Mouse (Mus musculus) heart, embryonic 10.5 days (tissue): ENCODE results near the gene Naif1. TPM values are rescaled to one million over a fixed set of nuclear protein-coding genes. Genes with fewer than 3 reads are reported as not detected.

Experiments used
- DNase-seq: peaks from one replicate; pipeline ENCODE4 v3.0.0-alpha.2; 2017; ENCODE audit warnings: low spot score
- H3K27ac ChIP-seq: fragments of 300-500 bp; sonication (generic); 2 replicates; pipeline ENCODE4 v1.5.1; 2016; ENCODE audit warnings: mild to moderate bottlenecking
- H3K27me3 ChIP-seq: fragments of 300-500 bp; sonication (generic); 2 replicates; pipeline ENCODE4 v1.6.1; 2016; ENCODE audit warnings: mild to moderate bottlenecking; ENCODE audit not compliant: poor library complexity, insufficient read depth, severe bottlenecking
- H3K36me3 ChIP-seq: fragments of 300-500 bp; sonication (generic); 2 replicates; pipeline ENCODE4 v1.6.1; 2016; ENCODE audit warnings: mild to moderate bottlenecking, moderate library complexity
- H3K4me1 ChIP-seq: fragments of 300-500 bp; sonication (generic); 2 replicates; pipeline ENCODE4 v1.6.1; 2016; ENCODE audit warnings: mild to moderate bottlenecking
- H3K4me3 ChIP-seq: fragments of 300-500 bp; sonication (generic); 2 replicates; pipeline ENCODE4 v1.5.1; 2016; ENCODE audit warnings: mild to moderate bottlenecking, moderate library complexity
- H3K9me3 ChIP-seq: fragments of 300-500 bp; sonication (generic); 2 replicates; pipeline ENCODE4 v1.6.1; 2016; ENCODE audit warnings: mild to moderate bottlenecking, moderate library complexity
- WGBS: fragments of 180-500 bp; shearing (Covaris S2); methylation state at CpG from one replicate; pipeline ENCODE4 v1.1.7; 2016; 5-methylcytosine and 5-hydroxymethylcytosine counted together
- polyA plus RNA-seq: library from polyadenylated mRNA; unstranded; fragments of >200 nt; fragmentation: Nextera tagmentation; extraction: Ambion mirVana; gene quantifications from 2 replicates; pipeline ENCODE4 v1.2.1, GENCODE M21; 2016

Naif1 gene
- polyA plus RNA-seq, 1 experiment from 2014 or later = 5.5 TPM

DNA sequence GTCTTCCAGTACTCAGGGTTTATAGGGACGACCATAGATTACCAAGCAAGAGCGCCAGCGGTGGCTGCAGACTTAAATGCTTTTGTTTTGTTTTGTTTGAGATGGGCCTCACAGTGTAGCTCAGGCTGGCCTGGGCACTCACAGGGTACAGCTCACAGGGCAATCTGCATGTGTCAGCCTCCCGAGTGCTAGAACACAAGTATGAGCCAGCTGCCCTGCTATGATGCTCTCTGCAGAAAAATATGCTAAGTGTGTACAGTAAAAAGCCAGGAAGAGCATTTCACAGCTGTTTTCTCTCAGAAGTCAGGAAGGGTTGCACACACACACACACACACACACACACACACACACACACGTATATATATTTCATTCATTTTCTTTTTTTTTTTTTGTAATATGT is 50.2 kb downstream of the Naif1 start:
- H3K27ac ChIP-seq = no peak overlapping the region
- no peaks in the 10 kb centered on the region for H3K9me3 ChIP-seq
- 86% methylated on average over 5 of the region's 5 CpGs for WGBS
- no peaks in the 10 kb centered on the region for H3K27me3 ChIP-seq
- no peak for DNase-seq
- peaks cover 14% of the 10 kb centered on the region for H3K4me1 ChIP-seq
- no peaks in the 10 kb centered on the region for H3K36me3 ChIP-seq
- no peak overlapping the region for H3K4me3 ChIP-seq

DNA sequence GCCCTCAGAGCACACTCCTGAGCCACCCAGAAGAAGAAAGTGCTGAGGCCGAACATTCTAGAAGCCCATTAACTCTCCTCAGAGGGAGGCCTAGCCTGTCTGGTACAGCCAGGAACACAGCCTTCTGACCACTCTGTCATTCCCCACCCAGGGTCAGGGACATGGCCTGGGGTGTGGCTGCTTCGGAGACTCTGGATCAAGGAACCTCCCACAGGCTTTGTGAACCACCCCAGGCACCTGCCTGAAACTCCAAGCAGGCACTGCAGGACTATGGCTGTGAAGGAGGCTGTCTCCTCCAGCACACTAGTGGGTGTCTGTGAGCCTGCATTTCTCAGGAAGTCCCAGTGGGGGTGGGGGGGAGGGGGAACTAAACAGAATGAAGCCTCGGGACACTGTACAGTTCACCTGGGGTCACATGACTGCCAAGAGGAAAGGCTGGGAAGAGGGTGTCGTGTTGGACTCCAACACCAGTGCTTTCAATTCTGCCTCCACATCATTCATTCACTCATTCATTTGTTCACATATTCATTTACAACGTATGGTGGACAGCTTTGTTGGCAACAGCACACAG is 51.6 kb downstream of the Naif1 start:
- WGBS = 68% methylated on average over 5 of the region's 5 CpGs
- H3K27me3 ChIP-seq = no peaks in the 10 kb centered on the region

GRCm38 (mm10) chr2:32502843-32503242 is 52.6 kb downstream of the Naif1 start:
- Histone ChIP-seq H3K27me3 (no peaks in the 10 kb centered on the region), H3K4me1 (peaks cover 22% of the 10 kb centered on the region), H3K9me3 (no peaks in the 10 kb centered on the region), H3K27ac (no peak overlapping the region; the same call in 1 of the 2 replicates), H3K36me3 (no peaks in the 10 kb centered on the region), H3K4me3 (no peak overlapping the region)
- WGBS = 87% methylated on average over 12 of the region's 12 CpGs
- DNase-seq = no peak

More for the DNA sequence above, 51.6 kb downstream of the Naif1 start:
- H3K4me1 ChIP-seq = peaks cover 12% of the 10 kb centered on the region
- peak overlapping the region; percentile 53; the same call in 1 of the 2 replicates for H3K27ac ChIP-seq
- DNase-seq = no peak
- no peaks in the 10 kb centered on the region for H3K36me3 ChIP-seq
- no peak overlapping the region for H3K4me3 ChIP-seq
- no peaks in the 10 kb centered on the region for H3K9me3 ChIP-seq

DNA sequence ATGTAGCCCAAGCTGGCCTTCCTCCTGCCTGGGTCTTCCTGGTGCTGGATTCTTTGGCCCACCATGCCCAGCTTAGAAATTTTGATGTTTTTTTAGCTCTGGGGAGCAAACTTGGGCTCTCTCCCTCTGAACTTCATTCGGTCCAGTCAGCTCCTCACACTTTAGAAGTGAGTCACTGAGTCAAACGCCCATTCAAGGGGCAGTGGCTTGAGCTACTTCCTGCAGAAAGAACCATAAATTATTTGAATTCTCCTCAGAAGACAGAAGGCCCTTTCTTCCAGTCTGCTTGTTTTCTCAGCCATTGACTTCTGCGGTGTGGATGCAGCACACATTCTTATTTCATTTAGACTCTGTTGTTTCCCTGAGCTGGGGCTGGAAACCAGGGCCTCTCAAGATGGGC is 53.3 kb downstream of the Naif1 start:
- Histone ChIP-seq H3K36me3 (no peaks in the 10 kb centered on the region), H3K27ac (peak overlapping the region; percentile 22; the same call in 1 of the 2 replicates), H3K4me1 (peaks cover 27% of the 10 kb centered on the region), H3K4me3 (no peak overlapping the region), H3K9me3 (no peaks in the 10 kb centered on the region), H3K27me3 (no peaks in the 10 kb centered on the region)
- DNase-seq = no peak
- 57% methylated on average over 3 of the region's 3 CpGs for WGBS

GRCm38 (mm10) chr2:32505536-32505935 is 55.3 kb downstream of the Naif1 start:
- Histone ChIP-seq H3K9me3 (no peaks in the 10 kb centered on the region), H3K36me3 (no peaks in the 10 kb centered on the region), H3K4me1 (peaks cover 42% of the 10 kb centered on the region), H3K27ac (no peak overlapping the region), H3K4me3 (no peak overlapping the region), H3K27me3 (no peaks in the 10 kb centered on the region)
- DNase-seq = no peak
- 90% methylated on average over 2 of the region's 2 CpGs for WGBS

Other genes with a start within 250 kb of the Naif1 start
- 18.8 and 24.2 TPM in 2 replicates for gene Pomt1, start 213.9 kb upstream of the Naif1 start, polyA plus RNA-seq
- 63.1 and 65.8 TPM in 2 replicates for gene Uck1, start 190.3 kb upstream of the Naif1 start, polyA plus RNA-seq
- gene Golga2, start 163.1 kb upstream of the Naif1 start, polyA plus RNA-seq = 22.0 and 27.2 TPM in 2 replicates
- 318 and 348 TPM in 2 replicates for gene Swi5, start 162.4 kb upstream of the Naif1 start, polyA plus RNA-seq
- gene Ciz1, start 98.1 kb upstream of the Naif1 start, polyA plus RNA-seq = 41.0 and 48.0 TPM in 2 replicates
- 4.3 and 9.4 TPM in 2 replicates for gene Dnm1, start 97.1 kb upstream of the Naif1 start, polyA plus RNA-seq
- gene 1110008P14Rik, start 68.5 kb upstream of the Naif1 start, polyA plus RNA-seq = 41.2 and 50.5 TPM in 2 replicates
- gene Lcn2, start 62.2 kb upstream of the Naif1 start, polyA plus RNA-seq = not detected in 2 replicates
- gene Ptges2, start 54.6 kb upstream of the Naif1 start, polyA plus RNA-seq = 34.4 and 46.6 TPM in 2 replicates
- gene Slc25a25, start 988 bp downstream of the Naif1 start, polyA plus RNA-seq = 17.0 and 17.3 TPM in 2 replicates
- gene Fam102a, start 84.9 kb downstream of the Naif1 start, polyA plus RNA-seq = 5.9 and 8.3 TPM in 2 replicates
- gene Dpm2, start 120.4 kb downstream of the Naif1 start, polyA plus RNA-seq = 87.4 and 92.5 TPM in 2 replicates
- 0.43 and 1.1 TPM in 2 replicates for gene Pip5kl1, start 124.3 kb downstream of the Naif1 start, polyA plus RNA-seq
- 0.09 and 0.15 TPM in 2 replicates for gene 9430097D07Rik, start 125.2 kb downstream of the Naif1 start, polyA plus RNA-seq
- 39.8 and 49.0 TPM in 2 replicates for gene St6galnac4, start 136.6 kb downstream of the Naif1 start, polyA plus RNA-seq
- gene St6galnac6, start 149.3 kb downstream of the Naif1 start, polyA plus RNA-seq = 25.1 and 28.4 TPM in 2 replicates
- 179 and 305 TPM in 2 replicates for gene Ak1, start 171.3 kb downstream of the Naif1 start, polyA plus RNA-seq
- 87.1 and 149 TPM in 2 replicates for gene Eng, start 196.1 kb downstream of the Naif1 start, polyA plus RNA-seq